Mouse (Mus musculus): ENCODE data around the gene Apc2. TPM values are rescaled to one million over a fixed set of nuclear protein-coding genes. Genes with fewer than 3 reads are reported as not detected.

Apc2 gene
- polyA plus RNA-seq, 1 experiment from 2014 or later, result 0.94 TPM

GRCm38 (mm10) chr10:80323261-80324119, 27.7 kb downstream of the Apc2 start:
- Histone ChIP-seq H3K36me3 (peaks cover 7% of the 10 kb centered on the region), H3K9ac (peak overlapping the region; percentile 79), H3K27ac (replicated peaks) (no peak overlapping the region), H3K9me3 (no peaks in the 10 kb centered on the region), H3K4me1 (peaks cover 29% of the 10 kb centered on the region), H3K4me3 (peak overlapping the region; percentile 65), H3K4me2 (peak overlapping the region; percentile 94), H3K27me3 (replicated peaks) (peaks cover 45% of the 10 kb centered on the region)
- peak; percentile 49 for ATAC-seq (ENCODE audit: extremely low read depth, insufficient number of reproducible peaks, low FRiP score, low TSS enrichment)
- WGBS, result 1% methylated on average over 43 of the region's 46 CpGs

- H3K4me2 ChIP-seq, result peak overlapping the region; percentile 94
- peak overlapping the region; percentile 79 for H3K9ac ChIP-seq
- no peaks in the 10 kb centered on the region for H3K9me3 ChIP-seq
- peaks cover 45% of the 10 kb centered on the region for H3K27me3 ChIP-seq (replicated peaks)
- no peak overlapping the region for H3K27ac ChIP-seq (replicated peaks)
- H3K4me3 ChIP-seq, result peak overlapping the region; percentile 65
- 77% methylated on average over 17 of the region's 17 CpGs for WGBS
- H3K4me1 ChIP-seq, result peaks cover 29% of the 10 kb centered on the region
- no peaks in the 10 kb centered on the region for H3K36me3 ChIP-seq
- no peak for ATAC-seq (ENCODE audit: extremely low read depth, insufficient number of reproducible peaks, low FRiP score, low TSS enrichment)
Observed at GRCm38 (mm10) chr10:80324120-80325037, 28.6 kb downstream of the Apc2 start.

GRCm38 (mm10) chr10:80325045-80325444, 29.3 kb downstream of the Apc2 start:
- Histone ChIP-seq H3K4me1 (peaks cover 29% of the 10 kb centered on the region), H3K4me3 (no peak overlapping the region), H3K27me3 (replicated peaks) (peaks cover 45% of the 10 kb centered on the region), H3K4me2 (no peak overlapping the region), H3K36me3 (no peaks in the 10 kb centered on the region), H3K9ac (no peak overlapping the region), H3K9me3 (no peaks in the 10 kb centered on the region), H3K27ac (replicated peaks) (no peak overlapping the region)
- 77% methylated on average over 21 of the region's 21 CpGs for WGBS
- ATAC-seq (ENCODE audit: extremely low read depth, insufficient number of reproducible peaks, low FRiP score, low TSS enrichment), result no peak

- Histone ChIP-seq H3K27ac (replicated peaks) (no peak within 1 kb of the TSS), H3K4me2 (peak within 1 kb of the TSS; percentile 95), H3K9ac (peak within 1 kb of the TSS; percentile 81), H3K4me3 (peak within 1 kb of the TSS; percentile 57), H3K4me1 (peaks cover 22% of the 10 kb centered on the region), H3K9me3 (no peaks in the 10 kb centered on the region), H3K27me3 (replicated peaks) (peaks cover 70% of the 10 kb centered on the region), H3K36me3 (no peaks in the 10 kb centered on the region)
- WGBS, result 3% methylated on average over 36 of the region's 36 CpGs
- ATAC-seq (ENCODE audit: extremely low read depth, insufficient number of reproducible peaks, low FRiP score, low TSS enrichment), result peak; percentile 92
Observed at GRCm38 (mm10) chr10:80329273-80330081, 33.7 kb downstream of the Apc2 start, which contains the start of the genes Pcsk4 and Reep6. TSS of gene Pcsk4 (minus strand) at chr10:80329498. TSS of gene Reep6 (plus strand) at chr10:80329953.

GRCm38 (mm10) chr10:80330084-80330483, 34.3 kb downstream of the Apc2 start:
- Histone ChIP-seq H3K36me3 (no peaks in the 10 kb centered on the region), H3K4me2 (peak overlapping the region; percentile 95), H3K27me3 (replicated peaks) (peaks cover 66% of the 10 kb centered on the region), H3K4me1 (peaks cover 22% of the 10 kb centered on the region), H3K27ac (replicated peaks) (no peak overlapping the region), H3K9me3 (no peaks in the 10 kb centered on the region), H3K4me3 (peak overlapping the region; percentile 57), H3K9ac (peak overlapping the region; percentile 81)
- WGBS, result under 1% methylated on average over 29 of the region's 41 CpGs
- no peak for ATAC-seq (ENCODE audit: extremely low read depth, insufficient number of reproducible peaks, low FRiP score, low TSS enrichment)

GRCm38 (mm10) chr10:80330888-80331287, 35.1 kb downstream of the Apc2 start:
- no peak for ATAC-seq (ENCODE audit: extremely low read depth, insufficient number of reproducible peaks, low FRiP score, low TSS enrichment)
- Histone ChIP-seq H3K27ac (replicated peaks) (no peak overlapping the region), H3K9me3 (no peaks in the 10 kb centered on the region), H3K27me3 (replicated peaks) (peaks cover 66% of the 10 kb centered on the region), H3K4me1 (peaks cover 22% of the 10 kb centered on the region), H3K4me2 (peak overlapping the region; percentile 95), H3K9ac (peak overlapping the region; percentile 81; the same call in 1 of the 2 replicates), H3K36me3 (no peaks in the 10 kb centered on the region), H3K4me3 (peak overlapping the region; percentile 57)
- 49% methylated on average over 2 of the region's 2 CpGs for WGBS

GRCm38 (mm10) chr10:80331636-80332524, 36.1 kb downstream of the Apc2 start:
- Histone ChIP-seq H3K4me3 (no peak overlapping the region), H3K9me3 (no peaks in the 10 kb centered on the region), H3K36me3 (no peaks in the 10 kb centered on the region), H3K27me3 (replicated peaks) (peaks cover 69% of the 10 kb centered on the region), H3K4me1 (peaks cover 22% of the 10 kb centered on the region), H3K9ac (0 out of 2 replicates have a peak overlapping the region, but pooled peaks have one; percentile 20), H3K4me2 (peak overlapping the region; percentile 95), H3K27ac (replicated peaks) (no peak overlapping the region)
- 39% methylated on average over 10 of the region's 10 CpGs for WGBS
- no peak for ATAC-seq (ENCODE audit: extremely low read depth, insufficient number of reproducible peaks, low FRiP score, low TSS enrichment)

GRCm38 (mm10) chr10:80332525-80332989, 36.8 kb downstream of the Apc2 start:
- Histone ChIP-seq H3K4me2 (peak overlapping the region; percentile 95; the same call in 1 of the 2 replicates), H3K9ac (no peak overlapping the region), H3K4me3 (no peak overlapping the region), H3K4me1 (peaks cover 22% of the 10 kb centered on the region), H3K27ac (replicated peaks) (no peak overlapping the region), H3K36me3 (no peaks in the 10 kb centered on the region), H3K27me3 (replicated peaks) (peaks cover 69% of the 10 kb centered on the region), H3K9me3 (no peaks in the 10 kb centered on the region)
- no peak for ATAC-seq (ENCODE audit: extremely low read depth, insufficient number of reproducible peaks, low FRiP score, low TSS enrichment)
- 78% methylated on average over 5 of the region's 5 CpGs for WGBS

- Histone ChIP-seq H3K27ac (replicated peaks) (no peak overlapping the region), H3K36me3 (no peaks in the 10 kb centered on the region), H3K9ac (no peak overlapping the region), H3K4me2 (no peak overlapping the region), H3K4me1 (peaks cover 5% of the 10 kb centered on the region), H3K9me3 (no peaks in the 10 kb centered on the region), H3K27me3 (replicated peaks) (peaks cover 82% of the 10 kb centered on the region), H3K4me3 (no peak overlapping the region)
- 88% methylated on average over 12 of the region's 12 CpGs for WGBS
- ATAC-seq (ENCODE audit: extremely low read depth, insufficient number of reproducible peaks, low FRiP score, low TSS enrichment), result no peak
Observed at GRCm38 (mm10) chr10:80336263-80336662, 40.5 kb downstream of the Apc2 start.

All from heart, embryonic 13.5 days (tissue).